Mouse (Mus musculus): Measurements from ENCODE around the gene Rap1gap2. TPM values are rescaled to one million over a fixed set of nuclear protein-coding genes. Genes with fewer than 3 reads are reported as not detected.
"Not testable (repeated sequence)": the region's sequence is repeated elsewhere in the genome, so short reads cannot be mapped to it uniquely, and the experiment has no call there.

Gene Rap1gap2
- polyA plus RNA-seq, 1 experiment from 2014 or later, result 2.4 TPM

DNA sequence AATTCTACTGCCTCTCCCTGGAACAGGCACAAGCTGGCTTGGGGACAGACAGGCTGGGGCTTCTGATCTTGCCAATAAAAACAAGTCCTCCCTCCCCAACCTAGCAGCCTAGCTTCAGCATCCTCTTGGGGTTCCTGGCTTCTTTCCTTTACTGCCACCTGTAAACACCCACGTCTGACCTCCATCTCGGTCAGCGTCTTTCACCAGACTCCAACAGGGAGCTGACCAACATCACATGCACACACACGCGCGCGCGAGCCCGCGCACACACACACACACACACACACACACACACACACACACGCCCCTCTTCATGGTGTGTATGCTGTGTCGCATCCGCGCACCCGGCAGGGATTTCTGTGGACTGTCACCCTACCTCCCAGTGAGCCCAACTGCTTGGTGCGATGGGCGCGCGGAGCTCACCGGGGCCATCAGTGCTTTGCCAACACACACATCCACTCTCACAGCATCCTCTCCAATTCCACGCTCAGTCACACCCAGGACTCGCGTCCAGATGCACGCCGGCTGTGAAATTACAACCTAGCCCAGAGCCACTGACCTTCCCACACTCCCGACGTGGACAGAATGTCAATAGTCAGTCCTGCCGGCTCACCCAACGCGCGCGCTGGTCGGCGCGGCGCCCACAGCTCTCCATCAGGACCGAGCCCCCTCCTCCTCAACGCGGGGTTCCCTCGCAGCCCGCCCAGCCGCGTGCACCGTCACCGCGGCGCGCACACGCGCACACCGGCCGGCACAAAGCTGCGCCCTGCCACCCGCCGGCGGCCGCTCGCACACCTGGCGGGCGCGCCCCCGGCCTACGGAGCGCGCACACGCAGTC, 21.1 kb downstream of the Rap1gap2 start:
- no peaks in the 10 kb centered on the region; the same call in 1 of the 2 replicates for H3K4me1 ChIP-seq
- no peak for ATAC-seq (ENCODE audit: borderline replicate concordance, extremely low read depth, low FRiP score, low TSS enrichment)
- H3K9me3 ChIP-seq, result no peaks in the 10 kb centered on the region
- H3K27ac ChIP-seq, result no peak overlapping the region
- peak overlapping the region; percentile 53 for H3K4me2 ChIP-seq
- H3K4me3 ChIP-seq, result peak overlapping the region; percentile 31
- H3K9ac ChIP-seq, result no peak overlapping the region
- peaks cover 69% of the 10 kb centered on the region for H3K27me3 ChIP-seq
- WGBS, result 5% methylated on average over 66 of the region's 66 CpGs
- H3K36me3 ChIP-seq, result no peaks in the 10 kb centered on the region

DNA sequence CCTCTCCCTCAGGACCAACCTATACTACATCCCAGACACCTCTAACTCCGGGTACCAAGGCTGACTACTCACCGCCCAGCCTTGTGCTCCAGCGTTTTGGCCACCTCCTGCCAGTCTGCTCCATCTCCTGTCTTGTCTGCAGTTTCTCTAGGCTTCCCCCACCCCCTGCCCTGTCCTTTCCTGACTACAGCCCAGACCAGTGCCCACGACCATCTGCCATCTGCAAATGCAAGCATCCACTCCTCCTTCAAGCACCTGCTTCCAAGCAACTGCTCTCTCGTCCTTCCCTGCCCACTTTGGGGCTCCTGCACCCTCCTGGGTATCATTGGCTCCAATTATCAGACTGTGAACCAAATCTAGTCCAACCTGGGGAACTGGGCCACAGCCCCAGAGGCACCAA, 24.3 kb downstream of the Rap1gap2 start:
- 46% methylated on average over 5 of the region's 5 CpGs for WGBS
- H3K27me3 ChIP-seq, result peaks cover 46% of the 10 kb centered on the region
- H3K4me3 ChIP-seq, result no peak overlapping the region
- H3K27ac ChIP-seq, result no peak overlapping the region
- no peaks in the 10 kb centered on the region; the same call in 1 of the 2 replicates for H3K4me1 ChIP-seq
- no peak overlapping the region for H3K4me2 ChIP-seq
- H3K9ac ChIP-seq, result no peak overlapping the region
- ATAC-seq (ENCODE audit: borderline replicate concordance, extremely low read depth, low FRiP score, low TSS enrichment), result no peak
- no peaks in the 10 kb centered on the region for H3K9me3 ChIP-seq
- H3K36me3 ChIP-seq, result no peaks in the 10 kb centered on the region

DNA sequence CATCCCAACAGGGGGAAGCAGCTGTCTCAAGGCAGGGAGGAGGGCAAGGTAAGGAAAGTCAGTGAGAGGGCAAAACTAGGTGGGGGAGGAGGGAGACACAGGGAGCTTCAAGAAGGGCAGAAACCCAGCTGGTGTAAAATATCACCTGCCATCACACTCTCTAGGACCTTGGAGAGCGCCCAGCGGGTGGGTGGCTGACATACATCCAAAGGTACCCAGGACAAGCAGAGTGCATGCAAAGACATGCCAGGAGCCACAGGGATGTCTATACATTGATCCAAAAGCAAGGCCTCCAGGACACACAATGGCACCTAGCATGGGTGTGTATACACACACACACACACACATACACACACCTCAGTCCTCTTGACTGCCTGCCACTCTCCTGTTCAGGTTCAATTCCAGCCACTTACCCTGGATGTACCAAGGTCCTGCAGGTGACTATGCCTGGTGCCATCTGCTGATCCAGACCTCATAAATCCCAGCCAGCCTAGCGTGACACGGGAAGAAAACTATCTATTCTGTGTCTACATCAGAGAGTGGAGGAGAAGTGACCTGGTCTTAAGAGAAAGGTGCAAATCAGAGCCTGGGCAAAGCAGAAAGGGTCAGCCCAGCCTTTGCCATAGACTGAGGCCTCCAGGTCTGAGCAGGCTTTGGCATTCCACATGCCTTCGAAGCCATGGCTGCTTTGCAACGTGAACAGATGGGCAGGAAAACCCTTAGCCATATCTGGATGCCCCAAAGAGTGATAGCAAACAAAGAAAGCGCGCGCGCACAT, 25.6 kb downstream of the Rap1gap2 start:
- 62% methylated on average over 10 of the region's 10 CpGs for WGBS

DNA sequence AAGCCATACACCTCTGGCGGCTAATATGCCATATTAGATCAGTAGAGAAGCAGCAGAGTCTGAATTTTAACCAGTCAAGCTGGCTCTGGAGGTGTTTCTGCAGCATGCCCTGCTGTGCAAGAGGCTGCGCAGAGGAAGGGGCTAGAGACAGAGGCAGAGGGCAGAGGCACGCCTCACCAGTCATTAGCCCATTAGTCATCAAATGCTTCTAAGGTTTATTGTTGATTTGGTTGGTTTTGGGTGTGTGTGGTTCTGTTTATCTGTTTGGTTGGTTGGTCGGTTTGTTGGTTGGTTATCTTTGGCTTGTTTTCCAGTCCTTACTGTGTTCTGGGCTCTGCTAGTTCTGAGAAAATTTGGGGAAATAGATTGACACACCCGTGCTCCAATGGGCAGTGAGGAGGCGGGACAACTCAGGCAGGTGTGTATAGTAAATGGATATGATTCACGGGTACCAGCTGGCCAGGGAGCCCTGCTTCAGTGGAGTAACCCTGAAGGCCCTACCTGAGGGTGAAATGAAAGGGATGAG, 26.8 kb downstream of the Rap1gap2 start:
- Histone ChIP-seq H3K9ac (no peak overlapping the region), H3K4me1 (no peaks in the 10 kb centered on the region), H3K27ac (no peak overlapping the region), H3K9me3 (no peaks in the 10 kb centered on the region), H3K4me2 (no peak overlapping the region), H3K4me3 (no peak overlapping the region), H3K27me3 (peaks cover 21% of the 10 kb centered on the region), H3K36me3 (no peaks in the 10 kb centered on the region)
- ATAC-seq (ENCODE audit: borderline replicate concordance, extremely low read depth, low FRiP score, low TSS enrichment), result no peak
- WGBS, result 58% methylated on average over 7 of the region's 7 CpGs

More for the DNA sequence above, 25.6 kb downstream of the Rap1gap2 start:
- H3K36me3 ChIP-seq, result no peaks in the 10 kb centered on the region
- ATAC-seq (ENCODE audit: borderline replicate concordance, extremely low read depth, low FRiP score, low TSS enrichment), result no peak
- no peaks in the 10 kb centered on the region for H3K9me3 ChIP-seq
- no peak overlapping the region for H3K9ac ChIP-seq
- H3K4me2 ChIP-seq, result no peak overlapping the region
- H3K4me3 ChIP-seq, result no peak overlapping the region
- H3K4me1 ChIP-seq, result no peaks in the 10 kb centered on the region; the same call in 1 of the 2 replicates
- no peak overlapping the region for H3K27ac ChIP-seq
- H3K27me3 ChIP-seq, result peaks cover 33% of the 10 kb centered on the region

DNA sequence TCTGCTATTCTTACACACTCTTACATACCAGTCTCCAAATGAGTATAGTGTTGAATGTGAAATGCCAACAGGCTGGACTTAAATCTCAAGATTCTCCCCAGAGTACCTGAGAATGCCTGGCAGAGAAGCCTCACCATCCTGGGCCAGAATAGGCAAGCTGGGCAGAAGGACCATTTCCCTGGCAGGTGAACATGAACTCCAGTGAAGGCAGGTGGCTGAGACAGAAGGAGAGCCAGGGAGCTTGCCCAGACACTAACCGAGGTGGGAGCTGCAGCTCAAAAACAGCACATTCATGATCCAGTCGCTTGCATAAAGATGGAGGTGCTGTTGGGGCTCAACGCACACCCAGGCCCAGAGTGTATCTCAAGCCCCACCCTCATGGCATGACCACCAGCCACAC, 28.3 kb downstream of the Rap1gap2 start:
- peaks cover 6% of the 10 kb centered on the region; the same call in 1 of the 2 replicates for H3K27me3 ChIP-seq
- no peaks in the 10 kb centered on the region for H3K4me1 ChIP-seq
- no peak overlapping the region for H3K27ac ChIP-seq
- no peak overlapping the region for H3K9ac ChIP-seq
- H3K4me2 ChIP-seq, result no peak overlapping the region
- H3K9me3 ChIP-seq, result no peaks in the 10 kb centered on the region
- no peak for ATAC-seq (ENCODE audit: borderline replicate concordance, extremely low read depth, low FRiP score, low TSS enrichment)
- no peaks in the 10 kb centered on the region for H3K36me3 ChIP-seq
- 76% methylated on average over 3 of the region's 3 CpGs for WGBS
- no peak overlapping the region for H3K4me3 ChIP-seq

DNA sequence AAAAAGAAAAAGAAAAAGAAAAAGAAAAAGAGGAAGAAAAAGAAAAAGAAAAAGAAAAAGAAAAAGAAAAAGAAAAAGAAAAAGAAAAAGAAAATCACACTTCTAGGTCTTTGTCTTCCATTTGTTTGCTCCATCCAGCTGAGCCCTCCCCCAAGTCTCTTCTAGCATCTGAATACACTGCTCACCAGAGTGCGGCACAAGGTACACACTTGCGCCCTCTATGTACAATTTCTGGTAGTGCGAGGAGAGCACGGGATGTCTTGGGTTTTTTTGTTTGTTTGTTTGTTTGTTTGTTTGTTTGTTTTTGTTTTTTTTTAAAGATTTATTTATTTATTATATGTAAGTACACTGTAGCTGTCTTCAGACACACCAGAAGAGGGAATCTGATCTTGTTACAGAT, 29.4 kb downstream of the Rap1gap2 start:
- H3K4me2 ChIP-seq; H3K9me3 ChIP-seq; H3K9ac ChIP-seq; H3K27ac ChIP-seq; ATAC-seq (ENCODE audit: borderline replicate concordance, extremely low read depth, low FRiP score, low TSS enrichment); H3K27me3 ChIP-seq; H3K4me3 ChIP-seq; H3K4me1 ChIP-seq; H3K36me3 ChIP-seq: not testable (repeated sequence)
- WGBS, result 55% methylated on average over 4 of the region's 4 CpGs

DNA sequence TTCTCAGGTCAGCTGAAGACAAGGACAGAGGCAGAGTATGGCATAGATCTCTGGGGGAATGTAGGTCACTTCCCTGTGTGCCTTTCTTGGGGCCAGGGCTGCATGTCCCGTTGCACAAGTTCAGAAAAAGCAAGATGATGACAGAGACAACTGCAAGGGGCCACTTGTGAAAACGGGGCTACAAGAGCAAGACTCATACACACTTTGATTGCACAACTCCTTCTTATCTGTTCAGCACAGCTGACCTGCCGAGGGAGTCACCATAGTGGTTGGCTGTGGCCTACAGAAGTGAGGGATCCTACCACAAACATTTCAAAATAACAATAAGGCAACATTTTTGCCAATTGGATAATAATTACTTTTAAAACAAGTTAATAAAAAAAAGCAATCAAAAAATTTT, 33.6 kb downstream of the Rap1gap2 start:
- Histone ChIP-seq H3K36me3 (no peaks in the 10 kb centered on the region), H3K9me3 (no peaks in the 10 kb centered on the region), H3K27me3 (no peaks in the 10 kb centered on the region), H3K27ac (no peak overlapping the region), H3K4me2 (no peak overlapping the region), H3K4me3 (no peak overlapping the region), H3K4me1 (peaks cover 9% of the 10 kb centered on the region; the same call in 1 of the 2 replicates), H3K9ac (no peak overlapping the region)
- ATAC-seq (ENCODE audit: borderline replicate concordance, extremely low read depth, low FRiP score, low TSS enrichment), result no peak
- WGBS, result 27% methylated on average over 3 of the region's 3 CpGs

DNA sequence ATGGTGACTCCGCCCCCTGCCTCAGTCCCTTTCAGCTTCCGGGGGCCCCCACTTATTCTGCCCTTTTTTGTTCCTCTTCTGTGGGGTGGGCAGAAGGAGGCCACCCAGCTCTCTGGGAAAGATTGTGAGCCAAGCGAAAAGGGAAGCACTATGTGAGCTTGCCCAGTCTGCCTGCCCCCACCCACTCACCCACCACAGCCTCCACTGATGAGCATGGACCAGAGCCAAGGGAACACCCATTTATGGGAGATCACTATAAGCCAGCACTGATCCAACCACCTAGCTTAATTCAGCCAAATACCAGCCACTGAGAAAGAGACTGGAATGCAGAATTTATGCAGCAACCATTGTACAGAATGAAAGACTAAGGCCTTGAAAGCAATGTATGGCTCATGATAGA, 34.8 kb downstream of the Rap1gap2 start:
- H3K36me3 ChIP-seq, result no peaks in the 10 kb centered on the region
- H3K4me1 ChIP-seq, result peaks cover 9% of the 10 kb centered on the region; the same call in 1 of the 2 replicates
- whole genome bisulfite sequencing, result 80% methylated on average over 3 of the region's 3 CpGs
- ATAC-seq (ENCODE audit: borderline replicate concordance, extremely low read depth, low FRiP score, low TSS enrichment), result no peak
- H3K9me3 ChIP-seq, result no peaks in the 10 kb centered on the region
- H3K4me2 ChIP-seq, result no peak overlapping the region
- no peak overlapping the region for H3K4me3 ChIP-seq
- no peak overlapping the region for H3K27ac ChIP-seq
- H3K27me3 ChIP-seq, result no peaks in the 10 kb centered on the region
- no peak overlapping the region for H3K9ac ChIP-seq

DNA sequence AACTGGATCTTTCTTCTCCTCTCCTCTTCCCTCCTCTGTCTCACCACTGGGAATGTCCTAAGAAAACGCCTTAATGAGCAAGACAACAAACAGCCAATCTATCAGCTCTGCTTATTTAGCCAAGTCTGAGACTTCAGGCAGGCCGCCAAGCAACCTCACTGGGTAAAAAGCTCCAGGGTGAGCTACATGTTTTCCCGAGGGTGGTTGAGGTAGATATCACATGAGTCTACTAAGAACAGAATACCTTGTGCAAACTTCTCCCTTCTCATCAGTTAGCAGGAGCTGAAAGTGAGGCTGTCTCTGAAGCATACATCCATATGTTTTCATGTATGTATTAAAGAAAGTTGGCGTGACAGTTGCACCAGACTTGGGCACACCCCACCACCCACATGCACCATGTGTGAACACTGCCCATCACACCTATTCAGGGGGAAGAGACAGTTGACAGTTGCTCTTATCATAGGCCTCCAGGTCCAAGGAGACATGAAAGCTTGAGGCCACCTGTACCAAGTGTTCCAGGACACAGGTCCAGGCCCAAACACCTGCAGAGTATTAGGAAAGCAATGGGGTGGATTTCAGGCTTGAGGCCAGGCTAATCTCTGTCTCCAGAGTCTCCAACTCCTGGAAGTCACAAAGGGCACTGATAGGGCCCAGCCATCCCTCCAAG, 35.8 kb downstream of the Rap1gap2 start:
- H3K4me3 ChIP-seq, result no peak overlapping the region
- no peaks in the 10 kb centered on the region for H3K9me3 ChIP-seq
- no peak overlapping the region for H3K27ac ChIP-seq
- H3K4me1 ChIP-seq, result peaks cover 9% of the 10 kb centered on the region; the same call in 1 of the 2 replicates
- H3K27me3 ChIP-seq, result no peaks in the 10 kb centered on the region
- H3K4me2 ChIP-seq, result no peak overlapping the region
- no peaks in the 10 kb centered on the region for H3K36me3 ChIP-seq
- ATAC-seq (ENCODE audit: borderline replicate concordance, extremely low read depth, low FRiP score, low TSS enrichment), result no peak
- WGBS, result 42% methylated on average over 4 of the region's 4 CpGs
- no peak overlapping the region for H3K9ac ChIP-seq

DNA sequence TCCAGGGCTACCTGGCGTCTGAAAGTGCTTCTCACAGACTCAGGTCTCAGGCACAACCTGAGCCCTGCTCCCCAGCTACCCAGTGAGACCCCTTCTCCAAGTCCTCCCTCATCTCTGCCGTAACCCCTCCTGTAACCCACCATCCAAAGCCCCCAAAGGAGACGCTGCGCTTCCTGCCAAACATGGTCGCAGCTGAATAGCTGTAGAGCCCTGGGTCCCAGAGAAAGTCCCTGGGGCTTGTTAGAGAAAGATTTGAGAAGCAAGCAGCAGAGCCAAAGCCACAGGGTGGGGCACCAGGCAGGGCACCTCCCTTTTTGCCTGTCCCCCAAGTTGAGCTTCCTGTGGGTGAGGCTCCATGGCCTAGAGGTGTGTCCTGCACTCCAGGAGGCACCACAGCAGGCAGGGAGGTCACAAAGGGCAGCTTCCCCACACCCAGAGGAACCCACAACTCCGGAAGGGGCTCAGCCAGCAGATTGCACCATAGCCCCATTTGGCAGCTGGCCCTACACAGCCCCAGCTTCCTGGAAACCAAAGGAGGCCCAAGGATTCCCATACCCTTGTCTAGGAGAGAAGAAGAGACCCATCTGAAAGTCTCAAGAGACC, 38.2 kb downstream of the Rap1gap2 start:
- H3K36me3 ChIP-seq, result no peaks in the 10 kb centered on the region
- no peak overlapping the region for H3K4me3 ChIP-seq
- no peak overlapping the region for H3K4me2 ChIP-seq
- no peak overlapping the region for H3K27ac ChIP-seq
- H3K9ac ChIP-seq, result no peak overlapping the region
- H3K27me3 ChIP-seq, result no peaks in the 10 kb centered on the region
- peaks cover 14% of the 10 kb centered on the region; the same call in 1 of the 2 replicates for H3K4me1 ChIP-seq
- WGBS, result 65% methylated on average over 6 of the region's 6 CpGs
- H3K9me3 ChIP-seq, result no peaks in the 10 kb centered on the region
- ATAC-seq (ENCODE audit: borderline replicate concordance, extremely low read depth, low FRiP score, low TSS enrichment), result peak; percentile 60; the same call in 1 of the 2 replicates

DNA sequence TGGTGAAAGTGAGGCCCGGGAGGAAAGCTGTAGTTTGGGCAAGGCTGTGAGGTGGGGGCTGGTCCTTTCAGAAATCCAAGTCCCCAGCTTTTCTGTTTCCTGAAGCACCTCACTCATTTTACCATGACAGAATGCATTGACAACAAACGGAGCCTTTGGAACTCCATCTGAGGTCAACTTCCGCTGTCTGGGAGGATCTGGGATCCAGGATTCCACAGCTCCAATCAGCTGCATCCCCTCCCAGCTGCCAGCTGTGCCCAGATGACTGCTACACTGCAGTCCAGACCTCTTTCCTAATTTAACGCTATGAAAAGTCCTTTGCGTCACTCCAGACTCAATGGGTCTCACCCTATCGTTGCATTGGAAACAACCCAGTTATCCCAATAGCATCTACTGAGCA, 41.0 kb downstream of the Rap1gap2 start:
- Histone ChIP-seq H3K27me3 (no peaks in the 10 kb centered on the region), H3K4me1 (peaks cover 12% of the 10 kb centered on the region; the same call in 1 of the 2 replicates), H3K9ac (no peak overlapping the region), H3K27ac (no peak overlapping the region), H3K9me3 (no peaks in the 10 kb centered on the region), H3K36me3 (no peaks in the 10 kb centered on the region), H3K4me2 (no peak overlapping the region), H3K4me3 (no peak overlapping the region)
- WGBS, result 46% methylated on average over 6 of the region's 6 CpGs
- ATAC-seq (ENCODE audit: borderline replicate concordance, extremely low read depth, low FRiP score, low TSS enrichment), result peak; percentile 23; the same call in 1 of the 2 replicates
